Mouse (Mus musculus) bone marrow, adult 2 months (tissue): Measurements from ENCODE around the gene Mxi1.

Experiments used
- CTCF ChIP-seq: fragments of 200-500 bp; IDR thresholded peaks from 2 replicates; pipeline ENCODE4 v1.5.1; 2011; ENCODE audit warnings: low read length, control low read depth; ENCODE audit not compliant: control insufficient read depth, insufficient read depth
- POLR2A ChIP-seq: fragments of 200-500 bp; IDR thresholded peaks from 2 replicates; pipeline ENCODE4 v1.6.1; 2011; ENCODE audit warnings: low read depth, mild to moderate bottlenecking, control low read depth, low read length, borderline replicate concordance; ENCODE audit not compliant: control insufficient read depth

DNA sequence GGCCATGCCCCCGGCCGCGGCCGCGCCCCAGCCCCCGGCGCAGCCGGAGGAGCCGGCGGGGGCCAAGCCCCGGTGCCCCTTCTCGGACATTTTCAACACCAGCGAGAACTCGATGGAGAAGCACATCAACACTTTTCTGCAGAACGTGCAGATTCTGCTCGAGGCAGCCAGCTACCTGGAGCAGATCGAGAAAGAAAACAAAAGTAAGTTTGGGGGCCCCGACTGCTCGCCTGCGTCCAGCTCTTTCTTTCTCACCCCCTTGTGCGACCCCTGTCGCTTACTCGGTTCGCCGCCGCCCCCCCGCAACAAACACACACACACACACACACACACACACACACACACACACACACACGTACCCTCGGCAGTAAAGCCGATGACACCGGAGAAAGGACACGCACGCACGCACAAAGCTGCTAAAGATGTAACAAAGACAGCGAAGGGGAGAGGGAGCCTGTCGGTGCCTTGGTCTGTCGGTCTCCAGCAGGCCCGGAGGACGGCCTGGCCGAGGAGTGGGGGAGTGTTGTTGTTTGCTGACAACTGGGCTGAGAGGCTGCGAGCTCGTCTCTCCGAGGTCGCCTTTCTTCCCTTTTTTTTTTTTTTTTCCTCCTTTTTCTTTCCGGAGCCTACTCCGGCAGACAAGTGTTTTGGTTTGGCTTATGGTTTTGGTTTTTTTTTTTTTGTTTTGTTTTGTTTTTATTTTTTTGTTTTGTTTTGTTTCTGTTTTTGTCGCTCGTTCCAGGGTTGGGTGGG is 629 bp downstream of the Mxi1 start:
- peak; percentile 63; the same call in 1 of the 2 replicates for TF ChIP-seq POLR2A
- no peak for TF ChIP-seq CTCF
